Mouse (Mus musculus) ES-Bruce4 (cell line): ENCODE measurements around the gene Fndc3b.

ENCODE experiments used
- CTCF ChIP-seq: IDR thresholded peaks from one replicate; pipeline ENCODE4 v1.8.1; 2011; ENCODE audit warnings: low read depth, low read length
- EP300 ChIP-seq: IDR thresholded peaks from 2 replicates; pipeline ENCODE4 v1.6.1; 2011; ENCODE audit warnings: low read depth, low read length; ENCODE audit not compliant: insufficient read depth

- no peak for TF ChIP-seq EP300
- no peak for TF ChIP-seq CTCF
Measured at GRCm38 (mm10) chr3:27617237-27617499, 93.9 kb downstream of the Fndc3b start.
